Mouse (Mus musculus) myocyte (in vitro differentiated cells): Measurements from ENCODE around the gene Spem2.

Experiments
- MAX ChIP-seq: IDR thresholded peaks from one replicate; pipeline ENCODE4 v1.6.1; 2011; ENCODE audit warnings: low read depth, mild to moderate bottlenecking, control low read depth
- MYOD1 ChIP-seq, 3 experiments: IDR thresholded peaks; one replicate each; pipeline ENCODE4 v1.6.1; 2011; ENCODE audit warnings: control low read depth in 2 of 3, low read depth in 2 of 3, mild to moderate bottlenecking in 2 of 3, moderate library complexity in 1 of 3; ENCODE audit not compliant: insufficient read length in 2 of 3, control insufficient read depth in 1 of 3
- POLR2A ChIP-seq: IDR thresholded peaks from one replicate; pipeline ENCODE4 v1.6.1; 2011; ENCODE audit warnings: low read depth, mild to moderate bottlenecking, control low read depth, moderate library complexity; ENCODE audit not compliant: insufficient read length
- TCF12 ChIP-seq: IDR thresholded peaks from one replicate; pipeline ENCODE4 v1.6.1; 2011; ENCODE audit warnings: mild to moderate bottlenecking, control low read depth; ENCODE audit not compliant: poor library complexity, insufficient read depth, severe bottlenecking
- USF1 ChIP-seq: IDR thresholded peaks from one replicate; pipeline ENCODE4 v1.6.1; 2011; ENCODE audit warnings: low read depth, mild to moderate bottlenecking, control low read depth, moderate library complexity

DNA sequence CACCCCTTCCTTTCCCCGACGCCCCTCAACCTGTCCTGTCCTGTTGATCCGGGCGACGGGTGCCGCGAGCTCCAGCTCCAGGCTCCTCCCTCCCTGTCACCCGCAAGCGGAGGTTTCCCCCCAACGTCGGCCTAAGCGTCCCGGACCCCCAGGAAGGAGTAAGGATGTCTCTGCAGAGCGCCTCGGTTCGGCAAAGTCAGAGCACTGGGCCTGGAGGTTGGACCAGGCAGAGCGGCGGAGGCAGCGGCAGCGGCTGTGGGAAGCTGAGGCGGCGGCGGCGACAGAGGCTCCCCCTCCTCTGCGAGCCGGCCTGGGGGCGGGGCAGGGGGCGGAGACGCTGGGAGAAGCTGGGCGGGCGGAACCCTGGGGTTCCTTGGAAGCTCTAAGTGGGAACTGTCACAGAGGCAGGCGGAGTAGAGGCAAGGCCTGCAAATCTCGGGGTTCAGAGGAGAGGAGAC, 15.6 kb downstream of the Spem2 start:
- peak; percentile 86 for TF ChIP-seq POLR2A
- TF ChIP-seq MAX = no peak
- no peak for TF ChIP-seq USF1
- no peak for TF ChIP-seq TCF12
- peak in 1 of 3 experiments; percentile 19 for TF ChIP-seq MYOD1 (IDR thresholded peaks at IDR 0.05; ENCODE audit: control insufficient read depth in 1 of 3, insufficient read length in 2 of 3, low read depth in 2 of 3)
